Mouse (Mus musculus) E14TG2a.4 (cell line): ENCODE data around the gene Rufy2.

Source experiments
- CTCF ChIP-seq: conservative IDR thresholded peaks from 2 replicates; pipeline ENCODE4 v1.5.1; 2014; ENCODE audit warnings: low read length
- NANOG ChIP-seq: IDR thresholded peaks from 2 replicates; pipeline ENCODE4 v1.6.1; 2014; ENCODE audit warnings: borderline replicate concordance, low read length, mixed read lengths

DNA sequence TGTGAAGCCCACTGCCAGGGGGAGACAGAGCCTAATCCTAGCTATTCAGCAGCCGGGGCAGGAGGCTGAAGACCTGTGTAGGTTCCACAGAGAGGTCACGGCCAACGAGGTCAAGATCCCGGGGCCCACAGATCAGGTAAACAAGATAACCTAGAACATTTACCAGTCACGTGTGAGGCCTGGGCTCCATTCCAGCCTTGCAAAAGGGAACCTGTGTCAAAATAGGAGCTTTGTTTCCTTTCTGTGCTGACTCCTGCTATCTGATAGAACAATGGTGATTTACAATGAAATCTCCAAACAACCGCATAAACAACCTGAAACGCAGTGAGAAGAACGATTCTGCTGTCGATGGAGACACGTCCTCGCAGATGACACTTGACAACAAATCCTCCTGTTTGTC, 80.4 kb downstream of the Rufy2 start:
- no peak for TF ChIP-seq CTCF
- no peak for TF ChIP-seq NANOG
